Mouse (Mus musculus) embryonic fibroblast, embryonic 13.5 days (primary cell): ENCODE measurements around the gene Wdr74.

ENCODE experiments used
- CTCF ChIP-seq: IDR thresholded peaks from 2 replicates; pipeline ENCODE4 v1.5.1; 2011; ENCODE audit warnings: mild to moderate bottlenecking, control low read depth, low read length, moderate library complexity, borderline replicate concordance; ENCODE audit not compliant: insufficient read depth
- POLR2A ChIP-seq: IDR thresholded peaks from 2 replicates; pipeline ENCODE4 v1.6.1; 2011; ENCODE audit warnings: low read depth, mild to moderate bottlenecking, control low read depth, low read length, moderate library complexity

GRCm38 (mm10) chr19:8763276-8763675 lies 27.6 kb downstream of the Wdr74 start:
- TF ChIP-seq CTCF (no peak), POLR2A (no peak)
